Mouse (Mus musculus) CD4-positive, CD25-positive, alpha-beta regulatory T cell, adult 2 months (primary cell): Measurements from ENCODE around the gene Cd70.
"Not testable (repeated sequence)": the region's sequence is repeated elsewhere in the genome, so short reads cannot be mapped to it uniquely, and the experiment has no call there.

Experiments
- DNase-seq: peaks from one replicate; pipeline ENCODE4 v3.0.0-alpha.2; 2012; ENCODE audit warnings: low read depth, low spot score

The Cd70 gene

GRCm38 (mm10) chr17:57134693-57135092 lies 14.9 kb downstream of the Cd70 start:
- no peak for DNase-seq

GRCm38 (mm10) chr17:57134021-57134420 lies 15.6 kb downstream of the Cd70 start:
- not testable (repeated sequence) for DNase-seq

GRCm38 (mm10) chr17:57131793-57132192 lies 17.8 kb downstream of the Cd70 start:
- peak; percentile 44 for DNase-seq

- no peak for DNase-seq
Observed at GRCm38 (mm10) chr17:57125853-57126622, 23.5 kb downstream of the Cd70 start.

- DNase-seq, result no peak
Observed at GRCm38 (mm10) chr17:57124792-57125191, 24.8 kb downstream of the Cd70 start.

GRCm38 (mm10) chr17:57123192-57124118 lies 26.1 kb downstream of the Cd70 start:
- DNase-seq, result no peak

- no peak for DNase-seq
Observed at GRCm38 (mm10) chr17:57121856-57122255, 27.7 kb downstream of the Cd70 start.

- DNase-seq, result no peak
Observed at GRCm38 (mm10) chr17:57118524-57119349, 30.8 kb downstream of the Cd70 start.

GRCm38 (mm10) chr17:57116801-57117200 lies 32.8 kb downstream of the Cd70 start:
- no peak for DNase-seq

GRCm38 (mm10) chr17:57112768-57113474 lies 36.7 kb downstream of the Cd70 start:
- DNase-seq, result no peak

- no peak for DNase-seq
Observed at GRCm38 (mm10) chr17:57110005-57110404, 39.6 kb downstream of the Cd70 start.

- peak; percentile 65 for DNase-seq
Observed at GRCm38 (mm10) chr17:57108666-57109171, 40.9 kb downstream of the Cd70 start.

GRCm38 (mm10) chr17:57108040-57108665 lies 41.4 kb downstream of the Cd70 start:
- DNase-seq, result no peak

- no peak for DNase-seq
Observed at GRCm38 (mm10) chr17:57107064-57107463, 42.5 kb downstream of the Cd70 start.

GRCm38 (mm10) chr17:57106035-57106368 lies 43.6 kb downstream of the Cd70 start:
- DNase-seq, result no peak

- DNase-seq, result peak; percentile 53
Observed at GRCm38 (mm10) chr17:57105181-57106034, 44.2 kb downstream of the Cd70 start, which contains the start of gene Tnfsf9. Tnfsf9 (plus strand) TSS chr17:57105325.

GRCm38 (mm10) chr17:57104496-57104895 lies 45.1 kb downstream of the Cd70 start:
- no peak for DNase-seq

GRCm38 (mm10) chr17:57102276-57102675 lies 47.3 kb downstream of the Cd70 start:
- no peak for DNase-seq

GRCm38 (mm10) chr17:57099629-57100325 lies 49.8 kb downstream of the Cd70 start:
- DNase-seq, result no peak
